Comparison of ENCODE assay signal across 11 mouse cellular contexts in the genomic region with DNA sequence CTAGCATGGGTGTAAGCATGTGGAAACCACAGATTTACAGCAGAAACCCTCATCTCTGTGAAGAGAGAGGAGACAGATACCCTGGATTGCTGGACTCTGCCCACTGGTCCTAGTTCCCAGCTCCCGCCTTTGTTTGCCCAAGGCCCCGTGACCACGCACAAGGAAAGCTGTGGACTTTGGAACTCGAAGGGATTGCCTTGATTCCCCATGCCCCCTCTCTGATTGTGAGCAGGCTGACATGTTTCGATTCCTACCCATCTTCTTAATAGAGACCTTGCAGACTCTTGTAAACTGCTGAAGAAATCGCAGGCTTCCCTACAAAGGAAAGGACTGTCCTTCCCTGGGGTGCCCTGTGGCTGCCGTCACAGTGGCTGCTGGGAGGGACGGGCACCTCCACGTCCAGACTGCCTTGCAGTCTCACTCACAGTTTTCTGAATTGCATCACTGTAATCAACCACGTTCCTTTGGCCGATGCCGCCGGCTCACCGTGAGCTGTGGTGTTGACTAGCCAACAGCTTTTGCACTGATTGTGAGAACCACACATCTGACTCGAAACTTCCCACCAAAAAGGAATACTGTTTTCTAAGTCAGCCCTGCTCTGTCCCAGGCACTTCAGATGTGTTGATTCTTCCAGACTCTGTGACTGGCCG.
DNase-seq lines count a peak whose midpoint lies in the region; ATAC-seq lines count a peak whose summit lies in the region.
"Had no signal": no experiment of that assay in that cellular context is flagged by ENCODE, and none has a peak within 500 bp of the region (broad histone marks: within the 10 kb centered on the region; RNA-seq: fewer than 3 reads in every experiment).

No protein-coding gene starts in this region.

- DNase-seq in heart, adult 11 months = no peak
- DNase-seq in embryonic facial prominence, embryonic 10.5 days (ENCODE audit: low spot score) = no peak
- DNase-seq in kidney, postnatal 10 days = peak; percentile 43
- DNase-seq in adrenal gland, postnatal 36 days = no peak
- DNase-seq in cerebellum, postnatal 4 days (ENCODE audit: low spot score in 2 of 2) = no peak
- DNase-seq: cerebellum, adult 9-11 months had no signal

- no peak overlapping the region for H3K9ac ChIP-seq in heart, embryonic 11.5 days (ENCODE audit: low read depth, low read length)
- H3K9ac ChIP-seq in liver, embryonic 16.5 days (ENCODE audit: low read depth, low read length) = no peak overlapping the region
- H3K9ac ChIP-seq in forebrain, embryonic 15.5 days (replicated peaks) = no peak overlapping the region
- H3K9ac ChIP-seq: forebrain, embryonic 12.5 days had no signal

- WGBS in heart, embryonic 11.5 days (ENCODE audit: insufficient replicate concordance) = 39% methylated on average over 16 of the region's 16 CpGs
- WGBS in embryonic facial prominence, embryonic 10.5 days = 73% methylated on average over 16 of the region's 16 CpGs
- 62% methylated on average over 16 of the region's 16 CpGs for WGBS in liver, embryonic 16.5 days (ENCODE audit: insufficient replicate concordance)
- WGBS in forebrain, embryonic 15.5 days = 73% methylated on average over 16 of the region's 16 CpGs

- H3K4me3 ChIP-seq in heart, embryonic 11.5 days (ENCODE audit: low read depth, low read length) = no peak overlapping the region
- no peak overlapping the region for H3K4me3 ChIP-seq in embryonic facial prominence, embryonic 10.5 days
- H3K4me3 ChIP-seq in liver, embryonic 16.5 days (ENCODE audit: low read depth, low read length) = no peak overlapping the region
- no peak overlapping the region for H3K4me3 ChIP-seq in forebrain, embryonic 15.5 days
- H3K4me3 ChIP-seq: forebrain, embryonic 12.5 days had no signal

- no peaks in the 10 kb centered on the region for H3K27me3 ChIP-seq in heart, embryonic 11.5 days (ENCODE audit: control insufficient read depth, insufficient read depth, low read length)
- peaks cover 50% of the 10 kb centered on the region for H3K27me3 ChIP-seq in embryonic facial prominence, embryonic 10.5 days (replicated peaks; ENCODE audit: low read depth, poor library complexity, severe bottlenecking)
- no peaks in the 10 kb centered on the region for H3K27me3 ChIP-seq in liver, embryonic 16.5 days (ENCODE audit: control insufficient read depth, insufficient read depth, low read depth, low read length)
- H3K27me3 ChIP-seq in forebrain, embryonic 15.5 days = peaks cover 8% of the 10 kb centered on the region; the same call in 1 of the 2 replicates

- peaks cover 35% of the 10 kb centered on the region for H3K4me1 ChIP-seq in heart, embryonic 11.5 days (ENCODE audit: control insufficient read depth, insufficient read depth, low read length)
- peaks cover 87% of the 10 kb centered on the region for H3K4me1 ChIP-seq in embryonic facial prominence, embryonic 10.5 days
- H3K4me1 ChIP-seq in liver, embryonic 16.5 days (ENCODE audit: control insufficient read depth, low read depth, low read length) = peaks cover 3% of the 10 kb centered on the region
- H3K4me1 ChIP-seq in forebrain, embryonic 15.5 days = peaks cover 8% of the 10 kb centered on the region; the same call in 1 of the 2 replicates

- H3K36me3 ChIP-seq in heart, embryonic 11.5 days (ENCODE audit: control insufficient read depth, insufficient read depth, low read length) = no peaks in the 10 kb centered on the region
- H3K36me3 ChIP-seq in embryonic facial prominence, embryonic 10.5 days (replicated peaks) = no peaks in the 10 kb centered on the region
- H3K36me3 ChIP-seq in liver, embryonic 16.5 days (ENCODE audit: control insufficient read depth, insufficient read depth) = no peaks in the 10 kb centered on the region
- H3K36me3 ChIP-seq in forebrain, embryonic 15.5 days = no peaks in the 10 kb centered on the region
- H3K36me3 ChIP-seq: forebrain, embryonic 12.5 days had no signal

- no peak for ATAC-seq in heart, embryonic 11.5 days (replicated peaks; ENCODE audit: insufficient number of reproducible peaks, low FRiP score, low TSS enrichment)
- peak; percentile 78 for ATAC-seq in liver, embryonic 16.5 days (ENCODE audit: low read depth)
- no peak for ATAC-seq in forebrain, embryonic 15.5 days (replicated peaks)
- ATAC-seq: midbrain, embryonic 16.5 days had no signal

- H3K27ac ChIP-seq in heart, embryonic 11.5 days (ENCODE audit: low read depth, low read length) = no peak overlapping the region
- H3K27ac ChIP-seq in embryonic facial prominence, embryonic 10.5 days (replicated peaks) = peak overlapping the region; percentile 74
- H3K27ac ChIP-seq in liver, embryonic 16.5 days (ENCODE audit: low read length) = peak overlapping the region; percentile 25
- H3K27ac ChIP-seq in forebrain, embryonic 15.5 days (replicated peaks) = no peak overlapping the region
- H3K27ac ChIP-seq: forebrain, embryonic 12.5 days had no signal

- no peaks in the 10 kb centered on the region for H3K9me3 ChIP-seq in heart, embryonic 11.5 days (replicated peaks; ENCODE audit: control insufficient read depth, low read length)
- no peaks in the 10 kb centered on the region for H3K9me3 ChIP-seq in embryonic facial prominence, embryonic 10.5 days
- no peaks in the 10 kb centered on the region for H3K9me3 ChIP-seq in liver, embryonic 16.5 days (replicated peaks; ENCODE audit: control insufficient read depth, low read length)
- H3K9me3 ChIP-seq in forebrain, embryonic 15.5 days = no peaks in the 10 kb centered on the region
- H3K9me3 ChIP-seq: forebrain, embryonic 12.5 days had no signal

- H3K4me2 ChIP-seq in heart, embryonic 11.5 days = peak overlapping the region; percentile 25; the same call in 1 of the 2 replicates
- H3K4me2 ChIP-seq in liver, embryonic 16.5 days (ENCODE audit: low read depth, low read length) = peak overlapping the region; percentile 30
- no peak overlapping the region for H3K4me2 ChIP-seq in forebrain, embryonic 15.5 days (replicated peaks)
- H3K4me2 ChIP-seq: forebrain, embryonic 12.5 days had no signal

Comparison
In these comparisons a context has a peak if more than half of its experiments do, and no peak if none do; other contexts are left out.
1. H3K27ac ChIP-seq: peak in embryonic facial prominence, embryonic 10.5 days (single experiment) and liver, embryonic 16.5 days (single experiment); none in heart, embryonic 11.5 days (single experiment) and forebrain, embryonic 15.5 days (single experiment).